Comparison of ENCODE assay signal across 8 mouse cellular contexts in genomic region chr11:97189645-97190044, GRCm38 (mm10). TPM values are rescaled to one million over a fixed set of nuclear protein-coding genes. Genes with fewer than 3 reads are reported as not detected.
DNase-seq lines count a peak whose midpoint lies in the region; ATAC-seq lines count a peak whose summit lies in the region.
"Not testable (repeated sequence)": the region's sequence is repeated elsewhere in the genome, so short reads cannot be mapped to it uniquely, and the experiment has no call there.

No protein-coding gene starts in this region.

- not testable (repeated sequence) for H3K9ac ChIP-seq in heart, embryonic 11.5 days (ENCODE audit: low read depth, low read length); kidney, embryonic 14.5 days (ENCODE audit: low read depth, low read length); lung, embryonic 15.5 days; neural tube, embryonic 13.5 days
- H3K9ac ChIP-seq in liver, embryonic 11.5 days (ENCODE audit: low read depth, low read length), result peak overlapping the region; percentile 88; the same call in 1 of the 2 replicates

- H3K36me3 ChIP-seq in forebrain, embryonic 10.5 days (replicated peaks), result peaks cover 45% of the 10 kb centered on the region
- H3K36me3 ChIP-seq in heart, embryonic 11.5 days (ENCODE audit: control insufficient read depth, insufficient read depth, low read length); liver, embryonic 11.5 days (ENCODE audit: control insufficient read depth, insufficient read depth, low read length); neural tube, embryonic 13.5 days: not testable (repeated sequence)
- H3K36me3 ChIP-seq in kidney, embryonic 14.5 days (ENCODE audit: control insufficient read depth, insufficient read depth, low read length), result peaks cover 18% of the 10 kb centered on the region
- peaks cover 22% of the 10 kb centered on the region for H3K36me3 ChIP-seq in lung, embryonic 15.5 days

- H3K27ac ChIP-seq in forebrain, embryonic 10.5 days, result peak overlapping the region; percentile 100; the same call in 1 of the 2 replicates
- H3K27ac ChIP-seq in heart, embryonic 11.5 days (ENCODE audit: low read depth, low read length), result peak overlapping the region; percentile 99; the same call in 1 of the 2 replicates
- not testable (repeated sequence) for H3K27ac ChIP-seq in kidney, embryonic 14.5 days (ENCODE audit: low read depth, low read length); lung, embryonic 15.5 days
- H3K27ac ChIP-seq in liver, embryonic 11.5 days (ENCODE audit: low read depth, low read length), result peak overlapping the region; percentile 43; the same call in 1 of the 2 replicates
- 0 out of 2 replicates have a peak overlapping the region, but pooled peaks have one; percentile 10 for H3K27ac ChIP-seq in neural tube, embryonic 13.5 days (replicated peaks)

- not testable (repeated sequence) for H3K27me3 ChIP-seq in forebrain, embryonic 10.5 days (ENCODE audit: poor library complexity, severe bottlenecking); heart, embryonic 11.5 days (ENCODE audit: control insufficient read depth, insufficient read depth, low read length); kidney, embryonic 14.5 days (ENCODE audit: control insufficient read depth, insufficient read depth, low read length); liver, embryonic 11.5 days (replicated peaks; ENCODE audit: control insufficient read depth, insufficient read depth, low read length); lung, embryonic 15.5 days; neural tube, embryonic 13.5 days

- 90% methylated on average over 6 of the region's 6 CpGs for WGBS in forebrain, embryonic 10.5 days
- 85% methylated on average over 6 of the region's 6 CpGs for WGBS in heart, embryonic 11.5 days (ENCODE audit: insufficient replicate concordance)
- WGBS in kidney, embryonic 14.5 days, result 90% methylated on average over 6 of the region's 6 CpGs
- 80% methylated on average over 6 of the region's 6 CpGs for WGBS in liver, embryonic 11.5 days
- 80% methylated on average over 6 of the region's 6 CpGs for WGBS in lung, embryonic 15.5 days
- WGBS in neural tube, embryonic 13.5 days, result 90% methylated on average over 6 of the region's 6 CpGs

- peak overlapping the region; percentile 95; the same call in 1 of the 2 replicates for H3K4me3 ChIP-seq in forebrain, embryonic 10.5 days
- not testable (repeated sequence) for H3K4me3 ChIP-seq in heart, embryonic 11.5 days (ENCODE audit: low read depth, low read length); kidney, embryonic 14.5 days (ENCODE audit: low read length); lung, embryonic 15.5 days; neural tube, embryonic 13.5 days
- H3K4me3 ChIP-seq in liver, embryonic 11.5 days (ENCODE audit: low read depth, low read length), result peak overlapping the region; percentile 93

- H3K9me3 ChIP-seq in forebrain, embryonic 10.5 days; heart, embryonic 11.5 days (replicated peaks; ENCODE audit: control insufficient read depth, low read length); kidney, embryonic 14.5 days (ENCODE audit: control insufficient read depth, low read length); liver, embryonic 11.5 days (ENCODE audit: control insufficient read depth, low read length); lung, embryonic 15.5 days; neural tube, embryonic 13.5 days: not testable (repeated sequence)

- H3K4me1 ChIP-seq in forebrain, embryonic 10.5 days, result peaks cover 40% of the 10 kb centered on the region
- peaks cover 21% of the 10 kb centered on the region for H3K4me1 ChIP-seq in heart, embryonic 11.5 days (ENCODE audit: control insufficient read depth, insufficient read depth, low read length)
- peaks cover 23% of the 10 kb centered on the region for H3K4me1 ChIP-seq in kidney, embryonic 14.5 days (ENCODE audit: control insufficient read depth, insufficient read depth, low read length)
- H3K4me1 ChIP-seq in liver, embryonic 11.5 days (replicated peaks; ENCODE audit: control insufficient read depth, insufficient read depth, low read length), result peaks cover 16% of the 10 kb centered on the region
- H3K4me1 ChIP-seq in lung, embryonic 15.5 days, result peaks cover 31% of the 10 kb centered on the region
- H3K4me1 ChIP-seq in neural tube, embryonic 13.5 days (replicated peaks), result peaks cover 33% of the 10 kb centered on the region

- not testable (repeated sequence) for ATAC-seq in heart, embryonic 11.5 days (replicated peaks; ENCODE audit: insufficient number of reproducible peaks, low FRiP score, low TSS enrichment); kidney, embryonic 14.5 days (ENCODE audit: low FRiP score, low TSS enrichment); liver, embryonic 11.5 days (replicated peaks; ENCODE audit: low FRiP score); lung, embryonic 15.5 days (ENCODE audit: borderline replicate concordance, extremely low read depth, low FRiP score, low TSS enrichment); neural tube, embryonic 13.5 days (ENCODE audit: low read depth)

- peak; percentile 12 for DNase-seq in CD4-positive, CD25-positive, alpha-beta regulatory T cell, adult 2 months (ENCODE audit: low read depth, low spot score)
- peak; percentile 49 for DNase-seq in ZHBTc4 (ENCODE audit: low read depth, low spot score)
- DNase-seq in forebrain, embryonic 10.5 days (ENCODE audit: extremely low spot score, low spot score); liver, embryonic 11.5 days (ENCODE audit: low spot score): not testable (repeated sequence)

- H3K4me2 ChIP-seq in heart, embryonic 11.5 days, result peak overlapping the region; percentile 94
- H3K4me2 ChIP-seq in kidney, embryonic 14.5 days (replicated peaks; ENCODE audit: low read depth, low read length), result peak overlapping the region; percentile 77; the same call in 1 of the 2 replicates
- peak overlapping the region; percentile 97 for H3K4me2 ChIP-seq in liver, embryonic 11.5 days
- H3K4me2 ChIP-seq in lung, embryonic 15.5 days, result peak overlapping the region; percentile 76; the same call in 1 of the 2 replicates
- H3K4me2 ChIP-seq in neural tube, embryonic 13.5 days, result peak overlapping the region; percentile 78; the same call in 1 of the 2 replicates

RNA-seq across cellular contexts. Expression of gene Kpnb1, which starts 2.0 kb away (rescaled TPM):
- polyA plus RNA-seq in forebrain, embryonic 10.5 days (2016; fragmentation: Nextera tagmentation; extraction: Ambion mirVana), result 98.3 and 99.9 TPM in 2 replicates
- 61.2 and 63.6 TPM in 2 replicates for polyA plus RNA-seq in heart, embryonic 11.5 days (2014; fragmentation: Nextera tagmentation; extraction: Ambion mirVana)
- polyA plus RNA-seq in kidney, embryonic 14.5 days (2014; fragmentation: Nextera tagmentation; extraction: Ambion mirVana), result 60.0 and 84.3 TPM in 2 replicates
- 78.9 and 84.4 TPM in 2 replicates for polyA plus RNA-seq in liver, embryonic 11.5 days (2014; fragmentation: Nextera tagmentation; extraction: Ambion mirVana)
- 50.5 and 52.5 TPM in 2 replicates for polyA plus RNA-seq in lung, embryonic 15.5 days (2015; fragmentation: Nextera tagmentation; extraction: Ambion mirVana)
- 31.0 and 34.8 TPM in 2 replicates for polyA plus RNA-seq in neural tube, embryonic 13.5 days (2015; fragmentation: Nextera tagmentation; extraction: Ambion mirVana)

RNA-seq across cellular contexts. Expression of gene Tbkbp1, which starts 38.4 kb away (rescaled TPM):
- 3.9 and 4.0 TPM in 2 replicates for polyA plus RNA-seq in forebrain, embryonic 10.5 days (2016; fragmentation: Nextera tagmentation; extraction: Ambion mirVana)
- 5.7 and 6.8 TPM in 2 replicates for polyA plus RNA-seq in heart, embryonic 11.5 days (2014; fragmentation: Nextera tagmentation; extraction: Ambion mirVana)
- polyA plus RNA-seq in kidney, embryonic 14.5 days (2014; fragmentation: Nextera tagmentation; extraction: Ambion mirVana), result 6.0 and 6.8 TPM in 2 replicates
- polyA plus RNA-seq in liver, embryonic 11.5 days (2014; fragmentation: Nextera tagmentation; extraction: Ambion mirVana), result 5.4 and 5.5 TPM in 2 replicates
- polyA plus RNA-seq in lung, embryonic 15.5 days (2015; fragmentation: Nextera tagmentation; extraction: Ambion mirVana), result 7.9 and 8.6 TPM in 2 replicates
- polyA plus RNA-seq in neural tube, embryonic 13.5 days (2015; fragmentation: Nextera tagmentation; extraction: Ambion mirVana), result 9.1 and 9.5 TPM in 2 replicates
